Mouse (Mus musculus) hindbrain, embryonic 16.5 days (tissue): ENCODE data around the gene Slc45a2. TPM values are rescaled to one million over a fixed set of nuclear protein-coding genes. Genes with fewer than 3 reads are reported as not detected.

Experiments used
- ATAC-seq: fragments of 200-750 bp; cut with Nextera tagmentation; 2 replicates; pipeline ENCODE4 v1.8.0; 2017; ENCODE audit warnings: moderate TSS enrichment, moderate library complexity
- H3K27ac ChIP-seq: fragments of 300-500 bp; sonication (generic); 2 replicates; pipeline ENCODE4 v1.5.1; 2014; ENCODE audit warnings: low read depth, mild to moderate bottlenecking, control low read depth, low read length, moderate library complexity
- H3K27me3 ChIP-seq: fragments of 300-500 bp; sonication (generic); replicated peaks from 2 replicates; pipeline ENCODE4 v1.6.1; 2014; ENCODE audit warnings: low read length; ENCODE audit not compliant: control insufficient read depth, insufficient read depth
- H3K36me3 ChIP-seq: fragments of 300-500 bp; sonication (generic); 2 replicates; pipeline ENCODE4 v1.6.1; 2014; ENCODE audit warnings: mild to moderate bottlenecking, low read length, moderate library complexity, mixed read lengths; ENCODE audit not compliant: control insufficient read depth, insufficient read depth
- H3K4me1 ChIP-seq: fragments of 300-500 bp; sonication (generic); 2 replicates; pipeline ENCODE4 v1.6.1; 2014; ENCODE audit warnings: low read depth, low read length; ENCODE audit not compliant: control insufficient read depth, insufficient read depth
- H3K4me2 ChIP-seq: fragments of 300-500 bp; sonication (generic); 2 replicates; pipeline ENCODE4 v1.6.1; 2014; ENCODE audit warnings: mild to moderate bottlenecking, low read length, control low read depth, moderate library complexity
- H3K4me3 ChIP-seq: fragments of 300-500 bp; sonication (generic); 2 replicates; pipeline ENCODE4 v1.5.1; 2014; ENCODE audit warnings: mild to moderate bottlenecking, low read length, control low read depth, moderate library complexity
- H3K9ac ChIP-seq: fragments of 300-500 bp; sonication (generic); 2 replicates; pipeline ENCODE4 v1.6.1; 2014; ENCODE audit warnings: low read depth, mild to moderate bottlenecking, control low read depth, low read length, moderate library complexity
- H3K9me3 ChIP-seq: fragments of 300-500 bp; sonication (generic); 2 replicates; pipeline ENCODE4 v1.6.1; 2014; ENCODE audit warnings: mild to moderate bottlenecking, low read length, moderate library complexity; ENCODE audit not compliant: control insufficient read depth
- WGBS: fragments of 180-500 bp; shearing (Covaris S2); extraction: QIAGEN DNeasy Blood & Tissue Kit; methylation state at CpG from one replicate; pipeline ENCODE4 v1.1.7; 2014; 5-methylcytosine and 5-hydroxymethylcytosine counted together
- polyA plus RNA-seq: library from polyadenylated mRNA; unstranded; fragments of >200 nt; fragmentation: Nextera tagmentation; extraction: Ambion mirVana; gene quantifications from 2 replicates; pipeline ENCODE4 v1.2.1, GENCODE M21; 2015

Gene Slc45a2
- polyA plus RNA-seq, 1 experiment from 2014 or later: 0.24 TPM

GRCm38 (mm10) chr15:11067891-11068290 is 67.4 kb downstream of the Slc45a2 start:
- Histone ChIP-seq H3K27me3 (no peaks in the 10 kb centered on the region), H3K9me3 (no peaks in the 10 kb centered on the region), H3K4me3 (no peak overlapping the region), H3K4me2 (no peak overlapping the region), H3K27ac (no peak overlapping the region), H3K9ac (no peak overlapping the region), H3K4me1 (peaks cover 15% of the 10 kb centered on the region), H3K36me3 (no peaks in the 10 kb centered on the region)
- WGBS: 90% methylated on average over 7 of the region's 7 CpGs
- ATAC-seq: no peak

GRCm38 (mm10) chr15:11075726-11076361 is 75.3 kb downstream of the Slc45a2 start:
- Histone ChIP-seq H3K4me1 (no peaks in the 10 kb centered on the region), H3K27ac (no peak overlapping the region), H3K9me3 (no peaks in the 10 kb centered on the region), H3K9ac (no peak overlapping the region), H3K36me3 (no peaks in the 10 kb centered on the region), H3K4me2 (no peak overlapping the region), H3K27me3 (no peaks in the 10 kb centered on the region), H3K4me3 (no peak overlapping the region)
- WGBS: 77% methylated on average over 3 of the region's 3 CpGs
- no peak for ATAC-seq

Other genes starting within 250 kb of the Slc45a2 start
- 1.7 and 8.2 TPM in 2 replicates for gene C1qtnf3, start 48.4 kb upstream of the Slc45a2 start, polyA plus RNA-seq
- 14.1 and 14.3 TPM in 2 replicates for gene Amacr, start 19.0 kb upstream of the Slc45a2 start, polyA plus RNA-seq
- gene Rxfp3, start 37.3 kb downstream of the Slc45a2 start, polyA plus RNA-seq: 6.0 and 6.8 TPM in 2 replicates
- gene Adamts12, start 64.1 kb downstream of the Slc45a2 start, polyA plus RNA-seq: 1.6 and 2.3 TPM in 2 replicates